Mouse (Mus musculus): ENCODE data around the gene Rilpl1.

GRCm38 (mm10) chr5:124506731-124507359, 24.3 kb downstream of the Rilpl1 start:
- peak; percentile 31 for TF ChIP-seq CTCF (IDR thresholded peaks at IDR 0.05; ENCODE audit: low read depth)
- TF ChIP-seq EP300 (IDR thresholded peaks at IDR 0.05; ENCODE audit: low read depth), result no peak
